Mouse (Mus musculus) gastrocnemius, postnatal 4 days (tissue): ENCODE measurements around the gene Foxr1. TPM values are rescaled to one million over a fixed set of nuclear protein-coding genes. Genes with fewer than 3 reads are reported as not detected.

Experiments used
- microRNA-seq: library from miRNA; unstranded; fragments of <30 nt; microRNA quantifications from one replicate; pipeline ENCODE4 v1.2.0, GENCODE M21; 2021
- total RNA-seq, 2 experiments: library from RNA; stranded (reverse); gene quantifications; 2 replicates each; pipeline ENCODE4 v1.2.3; 2021

The Foxr1 gene
- total RNA-seq, 2 experiments from 2014 or later = not detected

Small RNAs within 50 kb of the gene (microRNA-seq; reads per million reads assigned to microRNA genes)
- not detected for gene Mir7085

Other genes starting within 250 kb of the Foxr1 start
- gene Cbl, start 207.1 kb downstream of the Foxr1 start, total RNA-seq = 10 to 100 TPM; 25.4 to 28.7 TPM
- not detected for gene Ccdc153, start 200.5 kb downstream of the Foxr1 start, total RNA-seq
- gene Pdzd3, start 189.7 kb downstream of the Foxr1 start, total RNA-seq = under 1 TPM; 0.37 to 0.39 TPM
- gene Nlrx1, start 172.5 kb downstream of the Foxr1 start, total RNA-seq = 10 to 100 TPM; 22.7 to 23.0 TPM
- gene Abcg4, start 152.5 kb downstream of the Foxr1 start, total RNA-seq = 1 to 10 TPM; 1.5 TPM
- gene Hinfp, start 135.5 kb downstream of the Foxr1 start, total RNA-seq = 10 to 100 TPM; 11.2 to 13.7 TPM
- gene C2cd2l, start 120.9 kb downstream of the Foxr1 start, total RNA-seq = 10 to 100 TPM; 10.5 to 12.8 TPM
- gene Dpagt1, start 115.1 kb downstream of the Foxr1 start, total RNA-seq = 10 to 100 TPM; 18.4 to 18.8 TPM
- 10 to 100 TPM; 80.5 to 93.0 TPM for gene H2afx, start 106.4 kb downstream of the Foxr1 start, total RNA-seq
- 10 to 100 TPM; 33.7 to 34.0 TPM for gene Hmbs, start 96.9 kb downstream of the Foxr1 start, total RNA-seq
- gene Vps11, start 79.5 kb downstream of the Foxr1 start, total RNA-seq = 10 to 100 TPM; 25.4 to 27.9 TPM
- gene Hyou1, start 61.6 kb downstream of the Foxr1 start, total RNA-seq = 10 to 100 TPM; 49.2 to 51.3 TPM
- 10 to 100 TPM; 58.2 to 68.3 TPM for gene Slc37a4, start 44.3 kb downstream of the Foxr1 start, total RNA-seq
- 1,000 to 10,000 TPM; 1,491 to 1,513 TPM for gene Rps25, start 34.0 kb downstream of the Foxr1 start, total RNA-seq
- gene Trappc4, start 33.5 kb downstream of the Foxr1 start, total RNA-seq = 10 to 100 TPM; 43.2 to 43.5 TPM
- 10 to 100 TPM in 1 of 2 experiments, 1 to 10 TPM in 1; 10.0 to 17.3 TPM for gene Ccdc84, start 22.6 kb downstream of the Foxr1 start, total RNA-seq
- gene Upk2, start 13.8 kb upstream of the Foxr1 start, total RNA-seq = under 1 TPM; 0.69 to 0.91 TPM
- gene Bcl9l, start 41.7 kb upstream of the Foxr1 start, total RNA-seq = 100 to 1,000 TPM; 126 to 131 TPM
- under 1 TPM; 0.10 TPM for gene Cxcr5, start 120.7 kb upstream of the Foxr1 start, total RNA-seq
- gene Ddx6, start 163.8 kb upstream of the Foxr1 start, total RNA-seq = 100 to 1,000 TPM in 1 of 2 experiments, 10 to 100 TPM in 1; 99.3 to 101 TPM
- gene Treh, start 232.1 kb upstream of the Foxr1 start, total RNA-seq = not detected